Mouse (Mus musculus) MEL (cell line): Measurements from ENCODE around the gene Hmgb1. TPM values are rescaled to one million over a fixed set of nuclear protein-coding genes. Genes with fewer than 3 reads are reported as not detected.

Source experiments
- DNase-seq: peaks from one replicate; pipeline ENCODE4 v3.0.0; 2011; ENCODE audit warnings: low read depth, low spot score
- H3K27ac ChIP-seq: 2 replicates; pipeline ENCODE4 v1.5.1; 2012; ENCODE audit warnings: low read depth, mild to moderate bottlenecking, control low read depth, low read length, moderate library complexity; ENCODE audit not compliant: control insufficient read depth
- H3K27me3 ChIP-seq, 2 experiments: fragments of 150-350 bp in 1 of 2; sonication (generic) in 1 of 2; 2 replicates each; pipeline ENCODE4 v1.6.1; 2012; ENCODE audit warnings: low read length in 2 of 2, mild to moderate bottlenecking in 2 of 2, improper control_type of control experiment in 1 of 2, moderate library complexity in 1 of 2; ENCODE audit not compliant: insufficient read depth in 2 of 2, control insufficient read depth in 1 of 2
- H3K36me3 ChIP-seq, 2 experiments: 2 replicates each; pipeline ENCODE4 v1.6.1; 2012 to 2014; ENCODE audit warnings: low read length in 2 of 2, improper control_type of control experiment in 1 of 2, inconsistent platforms in 1 of 2, mild to moderate bottlenecking in 1 of 2; ENCODE audit not compliant: insufficient read depth in 2 of 2, control insufficient read depth in 1 of 2
- H3K4me1 ChIP-seq, 2 experiments: fragments of 150-350 bp in 1 of 2; sonication (generic) in 1 of 2; 2 replicates each; pipeline ENCODE4 v1.6.1; 2012; ENCODE audit warnings: low read length in 2 of 2, improper control_type of control experiment in 1 of 2, mild to moderate bottlenecking in 1 of 2; ENCODE audit not compliant: insufficient read depth in 2 of 2, control insufficient read depth in 1 of 2
- H3K4me3 ChIP-seq, 2 experiments: fragments of 150-350 bp in 1 of 2; sonication (generic) in 1 of 2; 2 replicates each; pipeline ENCODE4 v1.5.1; 2012; ENCODE audit warnings: low read depth in 2 of 2, low read length in 2 of 2, mild to moderate bottlenecking in 2 of 2, moderate library complexity in 2 of 2, control low read depth in 1 of 2, improper control_type of control experiment in 1 of 2; ENCODE audit not compliant: control insufficient read depth in 1 of 2, insufficient read depth in 1 of 2
- H3K79me2 ChIP-seq: 2 replicates; pipeline ENCODE4 v1.6.1; 2012; ENCODE audit warnings: mild to moderate bottlenecking, low read length, moderate library complexity; ENCODE audit not compliant: control insufficient read depth, poor library complexity, insufficient read depth
- H3K9ac ChIP-seq: 2 replicates; pipeline ENCODE4 v1.6.1; 2012; ENCODE audit warnings: low read depth, mild to moderate bottlenecking, control low read depth, low read length, moderate library complexity; ENCODE audit not compliant: control insufficient read depth, poor library complexity, severe bottlenecking
- H3K9me3 ChIP-seq: fragments of 150-350 bp; sonication (generic); replicated peaks from 2 replicates; pipeline ENCODE4 v1.6.1; 2012; ENCODE audit warnings: mild to moderate bottlenecking, low read length, improper control_type of control experiment, moderate library complexity; ENCODE audit not compliant: insufficient read depth
- BHLHE40 ChIP-seq: IDR thresholded peaks from 2 replicates; pipeline ENCODE4 v1.6.1; 2012; ENCODE audit warnings: low read depth, mild to moderate bottlenecking, inconsistent platforms, low read length, improper control_type of control experiment, borderline replicate concordance
- CTCF ChIP-seq, 3 experiments: IDR thresholded peaks in 2 of 3; conservative IDR thresholded peaks in 1 of 3; 2 replicates each; pipeline ENCODE4 v1.5.1; 2011 to 2012; ENCODE audit warnings: low read length in 3 of 3, low read depth in 2 of 3, mild to moderate bottlenecking in 2 of 3, improper control_type of control experiment in 1 of 3, inconsistent platforms in 1 of 3, mixed read lengths in 1 of 3, moderate library complexity in 1 of 3; ENCODE audit not compliant: control insufficient read depth in 1 of 3, insufficient read depth in 1 of 3, poor library complexity in 1 of 3, severe bottlenecking in 1 of 3
- ELF1 ChIP-seq: IDR thresholded peaks from 2 replicates; pipeline ENCODE4 v1.6.1; 2014; ENCODE audit warnings: low read depth, mild to moderate bottlenecking, inconsistent platforms, low read length, improper control_type of control experiment, moderate library complexity
- EP300 ChIP-seq, 2 experiments: IDR thresholded peaks; 2 replicates each; pipeline ENCODE4 v1.6.1; 2011; ENCODE audit warnings: improper control_type of control experiment in 2 of 2, low read length in 2 of 2, low read depth in 1 of 2, mild to moderate bottlenecking in 1 of 2
- GABPA ChIP-seq: IDR thresholded peaks from 2 replicates; pipeline ENCODE4 v1.6.1; 2012; ENCODE audit warnings: low read depth, mild to moderate bottlenecking, inconsistent platforms, low read length, improper control_type of control experiment, moderate library complexity
- MAFK ChIP-seq: IDR thresholded peaks from 2 replicates; pipeline ENCODE4 v1.6.1; 2011; ENCODE audit warnings: low read depth, mild to moderate bottlenecking, low read length, improper control_type of control experiment, borderline replicate concordance
- MAX ChIP-seq: IDR thresholded peaks from 2 replicates; pipeline ENCODE4 v1.6.1; 2011; ENCODE audit warnings: low read length, improper control_type of control experiment
- MEF2A ChIP-seq: IDR thresholded peaks from 2 replicates; pipeline ENCODE4 v1.6.1; 2014; ENCODE audit warnings: low read depth, mild to moderate bottlenecking, inconsistent platforms, low read length, improper control_type of control experiment; ENCODE audit not compliant: poor library complexity, insufficient replicate concordance, severe bottlenecking; ENCODE audit errors: extremely low read depth
- MXI1 ChIP-seq: IDR thresholded peaks from 2 replicates; pipeline ENCODE4 v1.6.1; 2011; ENCODE audit warnings: mild to moderate bottlenecking, low read depth, low read length, improper control_type of control experiment
- NELFE ChIP-seq: IDR thresholded peaks from 2 replicates; pipeline ENCODE4 v1.6.1; 2011; ENCODE audit warnings: low read depth, low read length, improper control_type of control experiment
- RAD21 ChIP-seq: IDR thresholded peaks from 2 replicates; pipeline ENCODE4 v1.6.1; 2011; ENCODE audit warnings: mild to moderate bottlenecking, low read depth, low read length, improper control_type of control experiment
- RCOR1 ChIP-seq: IDR thresholded peaks from 2 replicates; pipeline ENCODE4 v1.6.1; 2012; ENCODE audit warnings: low read depth, mild to moderate bottlenecking, inconsistent platforms, low read length, improper control_type of control experiment
- SMC3 ChIP-seq: IDR thresholded peaks from 2 replicates; pipeline ENCODE4 v1.6.1; 2011; ENCODE audit warnings: low read depth, low read length, improper control_type of control experiment
- TAL1 ChIP-seq: IDR thresholded peaks from 2 replicates; pipeline ENCODE4 v1.6.1; 2012; ENCODE audit warnings: mild to moderate bottlenecking, inconsistent platforms, low read length, moderate library complexity, mixed read lengths
- TCF12 ChIP-seq: IDR thresholded peaks from 2 replicates; pipeline ENCODE4 v1.6.1; 2014; ENCODE audit warnings: low read depth, mild to moderate bottlenecking, inconsistent platforms, low read length, improper control_type of control experiment, moderate library complexity
- USF1 ChIP-seq: IDR thresholded peaks from 2 replicates; pipeline ENCODE4 v1.6.1; 2014; ENCODE audit warnings: low read depth, mild to moderate bottlenecking, inconsistent platforms, low read length, improper control_type of control experiment, moderate library complexity
- USF2 ChIP-seq, 2 experiments: IDR thresholded peaks; 2 replicates each; pipeline ENCODE4 v1.6.1; 2011 to 2012; ENCODE audit warnings: improper control_type of control experiment in 2 of 2, low read length in 2 of 2, borderline replicate concordance in 1 of 2, inconsistent platforms in 1 of 2, low read depth in 1 of 2, mild to moderate bottlenecking in 1 of 2; ENCODE audit not compliant: insufficient read depth in 1 of 2
- ZNF384 ChIP-seq: IDR thresholded peaks from 2 replicates; pipeline ENCODE4 v1.6.1; 2012; ENCODE audit warnings: low read depth, mild to moderate bottlenecking, inconsistent platforms, low read length, improper control_type of control experiment
- polyA plus RNA-seq, 2 experiments: library from polyadenylated mRNA; stranded (reverse) in 1 of 2; unstranded in 1 of 2; fragments of >175 nt in 1 of 2; fragments of >200 nt in 1 of 2; gene quantifications; 2 replicates each; pipeline versions ENCODE4 v1.2.1 to v1.2.4; 2012; ENCODE audit warnings: low replicate concordance in 2 of 2, low read depth in 1 of 2; ENCODE audit not compliant: insufficient read length in 2 of 2, insufficient read depth in 1 of 2, missing spikeins in 1 of 2
- total RNA-seq: library from RNA; depleted of rRNA; stranded (reverse); fragments of 300-350 nt; gene quantifications from 2 replicates; pipeline ENCODE4 v1.2.3, GENCODE M21; 2012

The Hmgb1 gene
- total and polyA plus RNA-seq, 3 experiments = 600 to 678 TPM; not detected in 1

DNA sequence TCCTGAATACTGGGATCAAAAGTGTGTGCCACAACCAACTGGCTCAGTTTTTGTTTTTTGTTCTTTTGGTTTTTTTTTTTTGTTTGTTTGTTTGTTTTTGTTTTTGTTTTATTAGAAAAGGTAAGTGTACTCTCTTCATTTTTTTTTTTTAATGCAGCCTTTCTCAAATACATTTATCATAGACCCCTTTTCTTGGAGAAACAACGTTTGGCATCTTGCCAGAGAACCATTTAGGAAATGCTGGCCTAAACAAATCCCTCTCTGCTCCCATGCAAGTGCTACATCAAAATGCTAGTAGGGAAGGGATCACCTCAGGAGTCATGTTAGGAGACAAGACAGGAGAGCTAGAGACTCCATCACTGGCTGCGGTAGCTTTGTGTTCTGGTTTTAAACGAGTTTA, 76.7 kb downstream of the Hmgb1 start:
- Histone ChIP-seq H3K79me2 (no peaks in the 10 kb centered on the region), H3K4me1 (peaks cover 2 to 5% of the 10 kb centered on the region in 2 experiments), H3K27ac (no peak overlapping the region), H3K27me3 (no peaks in the 10 kb centered on the region), H3K36me3 (peaks cover 0 to 11% of the 10 kb centered on the region in 2 experiments; a peak in 2 of 4 replicates), H3K9ac (no peak overlapping the region), H3K4me3 (no peak overlapping the region), H3K9me3 (no peaks in the 10 kb centered on the region)
- peak; percentile 39 for DNase-seq
- no peak for TF ChIP-seq EP300 (IDR thresholded peaks at IDR 0.05; ENCODE audit: low read depth in 1 of 2, low read length in 2 of 2)
- TF ChIP-seq RCOR1 = peak; percentile 9; the same call in 1 of the 2 replicates

DNA sequence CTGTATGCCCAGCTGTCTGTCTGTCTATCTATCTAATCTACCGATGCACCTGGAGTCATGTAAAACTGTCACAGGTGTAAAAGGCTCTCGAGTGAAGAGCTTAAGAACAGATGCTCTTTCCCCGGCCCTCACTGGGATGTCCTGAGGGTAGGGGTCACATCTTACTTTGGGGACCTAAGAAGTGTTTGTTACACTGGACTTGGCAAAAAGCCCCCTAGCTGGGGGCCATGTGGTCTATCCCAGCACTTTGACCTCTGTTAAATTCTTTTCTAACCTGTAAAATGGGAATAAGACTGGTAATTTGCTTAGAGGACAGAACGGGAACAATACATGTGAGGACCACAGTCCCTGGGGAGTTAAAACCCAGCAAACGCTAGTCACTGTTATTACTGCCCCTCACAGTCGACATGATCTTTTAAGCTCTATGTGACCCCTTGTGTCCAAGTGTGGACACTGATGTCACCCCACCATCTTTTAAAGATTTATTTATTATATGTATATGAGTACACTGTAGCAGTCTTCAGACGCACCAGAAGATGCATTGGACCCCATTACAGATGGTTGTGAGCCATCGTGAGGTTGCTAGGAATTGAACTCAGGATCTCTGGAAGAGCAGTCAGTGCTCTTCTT, 80.1 kb downstream of the Hmgb1 start:
- Histone ChIP-seq H3K27ac (no peak overlapping the region), H3K27me3 (no peaks in the 10 kb centered on the region), H3K36me3 (peaks cover 0 to 11% of the 10 kb centered on the region in 2 experiments; a peak in 2 of 4 replicates), H3K4me3 (no peak overlapping the region), H3K79me2 (no peaks in the 10 kb centered on the region), H3K9ac (no peak overlapping the region), H3K4me1 (peaks cover 2 to 5% of the 10 kb centered on the region in 2 experiments), H3K9me3 (no peaks in the 10 kb centered on the region)
- no peak for DNase-seq
- TF ChIP-seq TAL1 (no peak), MAFK (no peak), NELFE (no peak), BHLHE40 (no peak), ELF1 (no peak), TCF12 (no peak), GABPA (no peak), RAD21 (no peak), USF2 (IDR thresholded peaks at IDR 0.05; ENCODE audit: borderline replicate concordance in 1 of 2, insufficient read depth in 1 of 2, low read depth in 1 of 2, low read length in 2 of 2) (no peak), EP300 (IDR thresholded peaks at IDR 0.05; ENCODE audit: low read depth in 1 of 2, low read length in 2 of 2) (no peak), MXI1 (no peak), RCOR1 (no peak), MEF2A (no peak), MAX (no peak)

DNA sequence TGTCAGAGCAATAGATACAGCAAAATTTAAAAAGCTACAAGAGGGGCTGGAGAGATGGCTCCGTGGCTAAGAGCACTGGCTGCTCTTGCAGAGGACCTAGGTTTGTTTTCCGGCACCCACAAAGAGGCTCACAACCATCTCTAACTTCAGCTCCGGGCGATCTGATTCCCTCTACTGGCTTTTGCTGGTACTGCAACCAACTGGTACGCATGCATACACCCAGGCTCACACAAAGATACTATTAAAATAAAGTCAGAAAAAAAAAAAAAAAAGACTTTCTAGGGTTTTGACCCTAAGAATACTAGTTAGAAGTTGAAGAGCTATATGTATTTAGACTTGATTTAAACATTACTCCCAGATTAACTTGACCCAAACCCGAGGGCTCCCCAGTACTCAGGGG, 82.4 kb downstream of the Hmgb1 start:
- Histone ChIP-seq H3K9me3 (no peaks in the 10 kb centered on the region), H3K27ac (no peak overlapping the region), H3K9ac (no peak overlapping the region), H3K4me3 (no peak overlapping the region), H3K79me2 (no peaks in the 10 kb centered on the region), H3K27me3 (no peaks in the 10 kb centered on the region), H3K36me3 (no peaks in the 10 kb centered on the region), H3K4me1 (no peaks in the 10 kb centered on the region)
- TF ChIP-seq CTCF (IDR thresholded peaks at IDR 0.05 in 2 of 3, conservative IDR thresholded peaks at IDR 0.05 in 1 of 3; ENCODE audit: control insufficient read depth in 1 of 3, insufficient read depth in 1 of 3, low read depth in 2 of 3, low read length in 3 of 3, poor library complexity in 1 of 3, severe bottlenecking in 1 of 3) = peak; percentile 60 to 65 (median 60)
- no peak for TF ChIP-seq USF1
- TF ChIP-seq RAD21 = peak; percentile 50
- 0 out of 2 replicates have a peak, but pooled peaks have one; percentile 35 for TF ChIP-seq ZNF384
- TF ChIP-seq BHLHE40 = no peak
- peak; percentile 66 for TF ChIP-seq SMC3
- peak; percentile 66 for DNase-seq
